Mouse (Mus musculus) stomach, postnatal 0 days (tissue): ENCODE data around the gene Sox15. TPM values are rescaled to one million over a fixed set of nuclear protein-coding genes. Genes with fewer than 3 reads are reported as not detected.
"Not testable (repeated sequence)": the region's sequence is repeated elsewhere in the genome, so short reads cannot be mapped to it uniquely, and the experiment has no call there.

Experiments
- ATAC-seq: fragments of 200-750 bp; cut with Nextera tagmentation; 2 replicates; pipeline ENCODE4 v1.8.0; 2017; ENCODE audit not compliant: low FRiP score, low TSS enrichment
- DNase-seq: peaks from one replicate; pipeline ENCODE4 v3.0.0-alpha.2; 2016; ENCODE audit warnings: low spot score
- H3K27ac ChIP-seq: fragments of 300-500 bp; sonication (generic); replicated peaks from 2 replicates; pipeline ENCODE4 v1.5.1; 2014; ENCODE audit warnings: mild to moderate bottlenecking, control low read depth
- H3K27me3 ChIP-seq: fragments of 300-500 bp; sonication (generic); 2 replicates; pipeline ENCODE4 v1.6.1; 2014; ENCODE audit warnings: low read length; ENCODE audit not compliant: control insufficient read depth, insufficient read depth
- H3K36me3 ChIP-seq: fragments of 300-500 bp; sonication (generic); 2 replicates; pipeline ENCODE4 v1.6.1; 2014; ENCODE audit warnings: low read length, mixed read lengths; ENCODE audit not compliant: control insufficient read depth, insufficient read depth
- H3K4me1 ChIP-seq: fragments of 300-500 bp; sonication (generic); replicated peaks from 2 replicates; pipeline ENCODE4 v1.6.1; 2014; ENCODE audit warnings: antibody characterized with exemption; ENCODE audit not compliant: control insufficient read depth, insufficient read depth
- H3K4me2 ChIP-seq: fragments of 300-500 bp; sonication (generic); replicated peaks from 2 replicates; pipeline ENCODE4 v1.6.1; 2014; ENCODE audit warnings: low read depth, mild to moderate bottlenecking, control low read depth, moderate library complexity
- H3K4me3 ChIP-seq: fragments of 300-500 bp; sonication (generic); 2 replicates; pipeline ENCODE4 v1.5.1; 2014; ENCODE audit warnings: low read depth, low read length, control low read depth
- H3K9ac ChIP-seq: fragments of 300-500 bp; sonication (generic); 2 replicates; pipeline ENCODE4 v1.6.1; 2014; ENCODE audit warnings: mild to moderate bottlenecking, low read length, control low read depth, mixed read lengths
- H3K9me3 ChIP-seq: fragments of 300-500 bp; sonication (generic); 2 replicates; pipeline ENCODE4 v1.6.1; 2016; ENCODE audit warnings: low read length; ENCODE audit not compliant: control insufficient read depth
- CTCF ChIP-seq: IDR thresholded peaks from 2 replicates; pipeline ENCODE4 v1.5.1; 2016; ENCODE audit warnings: antibody characterized with exemption, low read depth, mild to moderate bottlenecking, moderate library complexity
- EP300 ChIP-seq: optimal IDR thresholded peaks from 2 replicates; pipeline ENCODE3; 2016; ENCODE audit warnings: antibody characterized with exemption
- WGBS: fragments of 180-500 bp; shearing (Covaris S2); extraction: QIAGEN DNeasy Blood & Tissue Kit; methylation state at CpG from one replicate; pipeline ENCODE4 v1.1.7; 2014; 5-methylcytosine and 5-hydroxymethylcytosine counted together
- polyA plus RNA-seq: library from polyadenylated mRNA; unstranded; fragments of >200 nt; fragmentation: Nextera tagmentation; extraction: Ambion mirVana; gene quantifications from 2 replicates; pipeline ENCODE4 v1.2.1, GENCODE M21; 2015

Gene Sox15
- polyA plus RNA-seq, 1 experiment from 2014 or later = 7.9 TPM

DNA sequence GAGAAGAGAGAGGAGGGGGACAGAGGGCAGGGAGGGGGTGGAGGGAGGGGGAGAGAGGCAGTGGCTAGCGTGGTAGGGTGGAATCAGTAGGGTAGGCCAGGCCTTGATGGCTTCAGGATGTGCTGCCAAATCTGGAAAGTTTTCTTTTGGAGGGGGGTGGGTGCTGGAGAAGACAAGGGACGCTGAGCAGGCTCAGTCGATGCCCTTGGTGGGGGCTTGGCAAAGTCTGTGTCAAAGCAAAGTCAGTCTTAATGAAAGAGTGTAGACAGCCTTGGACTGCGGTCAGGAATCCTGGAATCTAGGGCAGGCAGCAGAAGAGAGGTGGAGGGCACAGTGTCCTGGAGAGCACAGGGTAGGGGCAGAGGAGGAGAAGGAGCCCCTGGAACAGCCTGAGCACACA is 44.2 kb upstream of the Sox15 start:
- ATAC-seq = no peak
- TF ChIP-seq CTCF = no peak
- TF ChIP-seq EP300 = no peak
- H3K27ac ChIP-seq = no peak overlapping the region
- no peaks in the 10 kb centered on the region for H3K36me3 ChIP-seq
- no peak for DNase-seq
- H3K4me1 ChIP-seq = no peaks in the 10 kb centered on the region
- no peaks in the 10 kb centered on the region for H3K27me3 ChIP-seq
- H3K9me3 ChIP-seq = no peaks in the 10 kb centered on the region
- H3K4me2 ChIP-seq = no peak overlapping the region
- no peak overlapping the region for H3K4me3 ChIP-seq
- WGBS = 59% methylated on average over 4 of the region's 4 CpGs
- no peak overlapping the region for H3K9ac ChIP-seq

DNA sequence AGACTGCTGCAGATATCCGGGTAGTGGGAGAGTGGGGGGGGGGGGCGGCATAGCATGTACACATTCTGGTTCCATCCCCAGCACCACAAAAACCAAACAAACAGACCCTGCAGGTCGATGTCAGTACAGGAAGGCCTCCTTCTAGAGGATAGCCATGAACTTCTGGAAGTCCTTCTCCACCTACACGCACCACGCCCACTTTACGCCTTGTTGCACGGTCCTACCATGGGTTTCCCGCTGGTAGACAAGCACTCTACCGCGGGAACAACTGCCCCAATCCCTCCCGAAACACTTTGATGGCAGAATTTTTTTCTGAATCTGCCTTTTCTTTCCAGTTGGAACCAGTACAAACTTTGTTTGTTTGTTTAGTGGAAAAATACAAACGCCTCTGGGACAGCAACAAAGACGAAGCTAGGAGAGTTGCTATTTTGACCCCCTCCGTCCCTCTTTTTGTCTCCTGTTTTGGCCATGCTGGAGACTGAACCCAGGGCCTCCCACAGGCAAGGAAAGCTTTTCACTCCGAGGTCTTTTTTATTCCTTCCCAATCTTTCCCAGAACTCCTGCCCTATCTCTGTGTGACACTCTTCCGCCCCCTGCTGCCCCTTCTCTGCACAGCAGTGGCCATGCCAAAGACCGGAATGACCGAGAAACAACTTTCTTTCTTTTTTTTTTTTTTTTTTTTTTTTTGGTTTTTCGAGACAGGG is 41.4 kb upstream of the Sox15 start:
- Histone ChIP-seq H3K4me2 (peak overlapping the region; percentile 36; the same call in 1 of the 2 replicates), H3K4me3 (no peak overlapping the region), H3K9ac (peak overlapping the region; percentile 35; the same call in 1 of the 2 replicates), H3K27me3 (no peaks in the 10 kb centered on the region), H3K4me1 (no peaks in the 10 kb centered on the region), H3K36me3 (no peaks in the 10 kb centered on the region), H3K27ac (no peak overlapping the region), H3K9me3 (no peaks in the 10 kb centered on the region)
- peak; percentile 67 for ATAC-seq
- DNase-seq = peak; percentile 86
- TF ChIP-seq CTCF (peak; percentile 90), EP300 (no peak)
- WGBS = 15% methylated on average over 19 of the region's 19 CpGs

DNA sequence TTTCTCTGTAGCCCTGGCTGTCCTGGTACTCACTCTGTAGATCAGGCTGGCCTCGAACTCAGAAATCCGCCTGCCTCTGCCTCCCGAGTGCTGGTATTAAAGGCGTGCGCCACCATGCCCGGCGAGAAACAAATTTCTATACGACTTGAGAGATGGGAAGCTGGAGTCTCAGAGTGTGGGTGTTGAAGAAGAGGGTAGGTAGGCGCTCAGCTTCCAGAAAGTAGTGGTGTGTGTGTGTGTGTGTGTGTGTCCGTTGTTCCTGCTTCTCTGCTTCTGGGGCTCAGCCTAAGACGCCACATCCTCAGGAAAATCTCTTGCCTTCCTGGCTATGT is 40.9 kb upstream of the Sox15 start:
- H3K4me2 ChIP-seq, ATAC-seq, H3K4me1 ChIP-seq, H3K36me3 ChIP-seq, H3K27me3 ChIP-seq, H3K4me3 ChIP-seq, H3K27ac ChIP-seq, DNase-seq, H3K9me3 ChIP-seq, H3K9ac ChIP-seq: not testable (repeated sequence)
- 57% methylated on average over 11 of the region's 11 CpGs for WGBS

DNA sequence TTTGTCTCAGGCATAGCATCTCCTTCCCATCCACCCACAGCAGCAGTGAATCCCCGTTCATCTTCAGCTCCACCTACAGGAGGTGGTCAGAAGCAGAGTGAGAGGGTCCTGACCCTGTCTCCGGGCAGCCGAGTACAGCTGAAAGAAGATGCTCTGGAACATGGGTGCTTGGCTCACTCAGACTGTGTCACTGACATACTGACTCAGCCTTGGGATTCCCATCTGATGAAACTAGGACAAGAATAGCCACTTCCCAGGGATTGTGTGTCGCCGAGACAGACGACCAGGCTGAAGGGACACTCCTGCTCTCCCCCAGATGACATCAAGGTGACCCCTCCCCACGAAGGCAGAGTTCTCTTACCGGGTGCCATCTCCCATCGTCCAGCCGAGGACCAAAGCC is 38.3 kb upstream of the Sox15 start:
- H3K36me3 ChIP-seq = no peaks in the 10 kb centered on the region
- DNase-seq (no peak), ATAC-seq (no peak)
- no peak overlapping the region for H3K4me2 ChIP-seq
- no peaks in the 10 kb centered on the region for H3K4me1 ChIP-seq
- no peak overlapping the region for H3K27ac ChIP-seq
- 35% methylated on average over 10 of the region's 10 CpGs for WGBS
- no peak overlapping the region for H3K4me3 ChIP-seq
- TF ChIP-seq CTCF (no peak), EP300 (no peak)
- no peak overlapping the region for H3K9ac ChIP-seq
- H3K9me3 ChIP-seq = no peaks in the 10 kb centered on the region
- no peaks in the 10 kb centered on the region for H3K27me3 ChIP-seq

DNA sequence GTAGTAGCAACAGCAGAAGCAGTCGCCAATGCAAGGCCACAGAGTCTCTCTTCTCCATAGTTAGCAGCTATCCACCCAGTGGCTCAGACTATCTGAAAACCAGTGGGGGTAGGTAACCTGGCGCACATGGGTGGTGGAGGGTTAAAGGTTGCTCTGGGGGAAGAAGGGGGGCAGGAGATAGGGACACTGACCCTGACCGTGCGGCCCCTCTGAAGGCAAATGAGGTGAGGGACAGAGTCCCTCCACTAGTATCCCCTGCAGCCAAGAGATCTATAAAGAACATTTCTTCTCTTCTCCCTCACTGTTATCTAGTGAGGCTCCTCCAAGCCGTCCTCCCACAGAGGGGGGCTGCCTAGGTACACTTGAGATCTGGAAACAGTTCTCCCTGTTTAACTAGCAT is 37.3 kb upstream of the Sox15 start, which contains the start of gene Shbg:
Gene Shbg, minus strand, starts transcription at position 101 of the 400 bp plus-strand sequence.
- H3K27me3 ChIP-seq = no peaks in the 10 kb centered on the region
- H3K9me3 ChIP-seq = no peaks in the 10 kb centered on the region
- DNase-seq (no peak), ATAC-seq (no peak)
- TF ChIP-seq EP300 (no peak), CTCF (no peak)
- H3K9ac ChIP-seq = no peak within 1 kb of the TSS
- no peaks in the 10 kb centered on the region for H3K4me1 ChIP-seq
- no peak within 1 kb of the TSS for H3K4me2 ChIP-seq
- H3K36me3 ChIP-seq = no peaks in the 10 kb centered on the region
- WGBS = 64% methylated on average over 5 of the region's 5 CpGs
- H3K27ac ChIP-seq = no peak within 1 kb of the TSS
- no peak within 1 kb of the TSS for H3K4me3 ChIP-seq

DNA sequence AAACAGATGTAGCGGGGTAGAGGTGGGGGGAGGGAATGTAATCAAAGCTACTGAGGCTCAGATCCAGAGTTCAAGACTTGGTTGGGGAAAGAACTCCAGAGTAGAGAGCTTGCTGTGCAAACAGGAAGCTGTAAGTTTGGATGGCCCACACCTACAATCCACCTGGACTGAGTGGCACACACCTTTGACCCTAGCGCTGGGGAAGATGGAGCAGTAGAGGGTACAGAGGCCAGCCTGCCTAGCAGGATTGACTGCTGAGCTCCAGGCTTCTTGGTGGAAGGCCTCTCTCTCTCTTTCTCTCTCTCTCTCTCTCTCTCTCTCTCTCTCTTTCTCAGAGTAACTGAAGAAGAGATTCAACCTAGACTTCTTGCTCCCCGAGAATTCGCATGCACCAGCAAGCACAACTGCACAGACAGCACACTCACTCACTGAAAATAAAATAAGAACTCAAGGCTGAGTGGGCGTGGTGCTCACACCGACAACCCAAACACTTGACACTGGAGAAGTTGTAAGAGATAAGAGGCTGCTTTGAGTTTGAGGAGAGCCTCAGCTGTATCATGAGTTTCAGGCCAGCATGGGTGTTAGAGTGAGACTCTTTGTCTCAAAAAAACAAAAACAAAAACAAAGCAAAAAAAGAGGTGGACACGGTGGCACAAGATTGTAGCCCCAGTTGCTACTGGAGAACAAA is 34.6 kb upstream of the Sox15 start:
- Histone ChIP-seq H3K27me3 (no peaks in the 10 kb centered on the region), H3K9ac (no peak overlapping the region), H3K4me2 (no peak overlapping the region), H3K4me1 (no peaks in the 10 kb centered on the region), H3K9me3 (no peaks in the 10 kb centered on the region), H3K36me3 (no peaks in the 10 kb centered on the region), H3K4me3 (no peak overlapping the region), H3K27ac (no peak overlapping the region)
- no peak; the same call in 1 of the 2 replicates for ATAC-seq
- TF ChIP-seq EP300 (no peak), CTCF (no peak)
- no peak for DNase-seq
- 67% methylated on average over 7 of the region's 7 CpGs for WGBS
